Mouse (Mus musculus) bone marrow macrophage, adult 2 months (primary cell): ENCODE results near the gene Podxl2.

Experiments
- CTCF ChIP-seq: IDR thresholded peaks from 2 replicates; pipeline ENCODE4 v1.5.1; 2012; ENCODE audit warnings: low read depth, mild to moderate bottlenecking, low read length, moderate library complexity
- POLR2A ChIP-seq: IDR thresholded peaks from 2 replicates; pipeline ENCODE4 v1.6.1; 2012; ENCODE audit warnings: mild to moderate bottlenecking, low read depth, low read length, borderline replicate concordance

DNA sequence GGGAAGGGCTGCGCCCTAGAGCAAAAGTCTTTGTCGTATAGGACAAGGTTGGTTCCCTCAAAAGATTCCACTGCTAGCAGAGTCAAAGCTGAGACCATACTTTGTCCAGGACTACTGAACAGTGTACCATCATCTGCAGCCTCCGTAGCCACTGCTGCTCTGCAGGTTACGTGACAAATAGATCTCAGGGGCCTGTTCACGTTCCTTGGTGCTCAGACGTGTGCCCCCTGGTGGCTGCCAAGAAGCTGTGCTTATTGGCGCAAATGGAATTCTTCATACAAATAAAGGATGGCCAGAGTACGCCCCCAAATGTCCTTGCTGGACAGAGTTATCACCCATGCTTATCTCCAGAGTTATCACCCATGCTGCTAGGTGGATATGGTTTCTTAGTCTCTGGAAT, 43.4 kb downstream of the Podxl2 start:
- TF ChIP-seq CTCF (peak; percentile 38; the same call in 1 of the 2 replicates), POLR2A (no peak)
